Mouse (Mus musculus) liver, postnatal 0 days (tissue): ENCODE measurements around the gene Adprhl1. TPM values are rescaled to one million over a fixed set of nuclear protein-coding genes. Genes with fewer than 3 reads are reported as not detected.

ENCODE experiments used
- ATAC-seq: fragments of 200-750 bp; cut with Nextera tagmentation; 2 replicates; pipeline ENCODE4 v1.8.0; 2017; ENCODE audit warnings: mild to moderate bottlenecking, moderate library complexity
- DNase-seq: peaks from one replicate; pipeline ENCODE4 v3.0.0-alpha.2; 2016
- H3K27ac ChIP-seq: fragments of 300-500 bp; sonication (generic); 2 replicates; pipeline ENCODE4 v1.5.1; 2014; ENCODE audit warnings: antibody characterized with exemption, moderate library complexity, mild to moderate bottlenecking, low read depth
- H3K27me3 ChIP-seq: fragments of 300-500 bp; sonication (generic); 2 replicates; pipeline ENCODE4 v1.6.1; 2014; ENCODE audit warnings: low read length, control low read depth, mixed read lengths; ENCODE audit not compliant: insufficient read depth
- H3K36me3 ChIP-seq: fragments of 300-500 bp; sonication (generic); replicated peaks from 2 replicates; pipeline ENCODE4 v1.6.1; 2014; ENCODE audit warnings: mild to moderate bottlenecking, control low read depth, low read length, moderate library complexity, mixed read lengths; ENCODE audit not compliant: insufficient read depth
- H3K4me1 ChIP-seq: fragments of 300-500 bp; sonication (generic); 2 replicates; pipeline ENCODE4 v1.6.1; 2014; ENCODE audit warnings: antibody characterized with exemption, mild to moderate bottlenecking, control low read depth; ENCODE audit not compliant: insufficient read depth
- H3K4me2 ChIP-seq: fragments of 300-500 bp; sonication (generic); 2 replicates; pipeline ENCODE4 v1.6.1; 2014; ENCODE audit warnings: low read depth, mild to moderate bottlenecking, low read length, moderate library complexity, mixed read lengths
- H3K4me3 ChIP-seq: fragments of 300-500 bp; sonication (generic); 2 replicates; pipeline ENCODE4 v1.5.1; 2014; ENCODE audit warnings: low read depth, low read length
- H3K9ac ChIP-seq: fragments of 300-500 bp; sonication (generic); replicated peaks from 2 replicates; pipeline ENCODE4 v1.6.1; 2014; ENCODE audit warnings: mild to moderate bottlenecking, moderate library complexity
- H3K9me3 ChIP-seq: fragments of 300-500 bp; sonication (generic); 2 replicates; pipeline ENCODE4 v1.6.1; 2016; ENCODE audit warnings: mild to moderate bottlenecking, control low read depth, low read length, mixed read lengths
- CTCF ChIP-seq: sonication (generic); IDR thresholded peaks from 2 replicates; pipeline ENCODE4 v1.5.1; 2016; ENCODE audit warnings: antibody characterized with exemption, low read depth
- EP300 ChIP-seq: IDR thresholded peaks from 2 replicates; pipeline ENCODE4 v1.6.1; 2016; ENCODE audit warnings: antibody characterized with exemption, low read depth, mild to moderate bottlenecking
- WGBS: fragments of 180-500 bp; shearing (Covaris S2); extraction: QIAGEN DNeasy Blood & Tissue Kit; methylation state at CpG from one replicate; pipeline ENCODE4 v1.1.7; 2014; ENCODE audit not compliant: insufficient replicate concordance; 5-methylcytosine and 5-hydroxymethylcytosine counted together
- polyA plus RNA-seq: library from polyadenylated mRNA; unstranded; fragments of >200 nt; fragmentation: Nextera tagmentation; extraction: Ambion mirVana; gene quantifications from 2 replicates; pipeline ENCODE4 v1.2.1, GENCODE M21; 2015

Adprhl1 gene
- polyA plus RNA-seq: 0.45 TPM in 1 of 2 replicates, not detected in the other

- TF ChIP-seq EP300 (no peak), CTCF (peak; percentile 82)
- Histone ChIP-seq H3K27me3 (no peaks in the 10 kb centered on the region), H3K36me3 (peaks cover 17% of the 10 kb centered on the region), H3K4me3 (no peak within 1 kb of the TSS), H3K4me2 (no peak within 1 kb of the TSS), H3K27ac (no peak within 1 kb of the TSS), H3K9me3 (no peaks in the 10 kb centered on the region), H3K4me1 (peaks cover 3% of the 10 kb centered on the region; the same call in 1 of the 2 replicates), H3K9ac (no peak within 1 kb of the TSS)
- DNase-seq: peak; percentile 71
- WGBS: 30% methylated on average over 8 of the region's 8 CpGs
- peak; percentile 70 for ATAC-seq
Measured at GRCm38 (mm10) chr8:13254019-13254418, at the start of gene Adprhl1. Gene Adprhl1, minus strand, starts transcription at chr8:13254162.

DNA sequence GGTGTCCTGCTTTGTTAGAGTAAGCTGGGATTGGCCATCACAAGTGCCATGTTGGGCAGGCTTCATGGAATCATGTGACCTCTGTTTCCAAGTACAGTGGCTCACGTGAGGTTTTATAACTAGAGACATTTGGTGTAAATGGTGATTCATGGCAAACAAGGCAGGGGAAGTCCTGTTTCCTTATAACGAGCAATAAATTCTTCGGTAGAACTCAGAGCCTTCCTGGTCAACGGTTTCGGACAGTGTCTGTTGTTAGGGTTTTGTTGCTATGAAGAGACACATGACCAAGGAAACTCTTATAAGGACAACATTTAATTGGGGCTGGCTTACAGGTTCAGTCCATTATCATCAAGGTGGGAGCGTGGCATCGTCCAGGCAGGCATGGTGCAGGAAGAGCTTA, 47.1 kb upstream of the Adprhl1 start:
- Histone ChIP-seq H3K27ac (no peak overlapping the region), H3K9me3 (no peaks in the 10 kb centered on the region), H3K4me2 (no peak overlapping the region), H3K4me1 (no peaks in the 10 kb centered on the region), H3K27me3 (no peaks in the 10 kb centered on the region), H3K9ac (no peak overlapping the region), H3K4me3 (no peak overlapping the region), H3K36me3 (peaks cover 22% of the 10 kb centered on the region)
- no peak for TF ChIP-seq EP300
- TF ChIP-seq CTCF: no peak
- DNase-seq (no peak), ATAC-seq (no peak)
- WGBS: 86% methylated on average over 7 of the region's 7 CpGs

DNA sequence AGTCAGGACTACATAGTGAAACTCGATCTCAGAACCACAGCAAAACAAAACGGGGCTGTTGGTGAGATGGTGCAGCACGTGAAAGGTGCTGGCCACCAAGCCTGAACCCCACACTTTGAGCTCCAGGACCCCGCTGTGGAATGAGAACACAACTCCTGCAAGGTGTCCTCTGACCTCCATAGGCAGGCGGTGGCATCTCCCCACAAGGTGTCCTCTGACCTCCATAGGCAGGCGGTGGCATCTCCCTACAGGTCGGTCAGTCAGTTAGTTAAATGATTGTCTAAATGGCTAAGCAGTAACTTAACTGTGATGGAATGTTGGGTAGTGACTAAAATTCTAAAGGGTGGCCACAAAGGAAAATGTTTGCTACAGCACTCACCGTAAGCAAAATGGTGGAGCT, 45.6 kb upstream of the Adprhl1 start:
- no peak overlapping the region for H3K27ac ChIP-seq
- no peak for TF ChIP-seq EP300
- no peak for TF ChIP-seq CTCF
- no peaks in the 10 kb centered on the region for H3K9me3 ChIP-seq
- H3K4me2 ChIP-seq: no peak overlapping the region
- H3K9ac ChIP-seq: no peak overlapping the region
- H3K4me1 ChIP-seq: no peaks in the 10 kb centered on the region
- H3K4me3 ChIP-seq: no peak overlapping the region
- 89% methylated on average over 8 of the region's 8 CpGs for WGBS
- DNase-seq: no peak
- H3K27me3 ChIP-seq: no peaks in the 10 kb centered on the region
- no peak for ATAC-seq
- peaks cover 36% of the 10 kb centered on the region for H3K36me3 ChIP-seq

GRCm38 (mm10) chr8:13293677-13294470, 39.9 kb upstream of the Adprhl1 start:
- no peak overlapping the region for H3K27ac ChIP-seq
- TF ChIP-seq CTCF (no peak), EP300 (no peak)
- no peak for ATAC-seq
- peaks cover 1% of the 10 kb centered on the region; the same call in 1 of the 2 replicates for H3K4me1 ChIP-seq
- no peak overlapping the region for H3K9ac ChIP-seq
- no peak for DNase-seq
- H3K4me2 ChIP-seq: no peak overlapping the region
- WGBS: 82% methylated on average over 9 of the region's 9 CpGs
- H3K4me3 ChIP-seq: no peak overlapping the region
- no peaks in the 10 kb centered on the region for H3K27me3 ChIP-seq
- peaks cover 31% of the 10 kb centered on the region for H3K36me3 ChIP-seq
- no peaks in the 10 kb centered on the region for H3K9me3 ChIP-seq

DNA sequence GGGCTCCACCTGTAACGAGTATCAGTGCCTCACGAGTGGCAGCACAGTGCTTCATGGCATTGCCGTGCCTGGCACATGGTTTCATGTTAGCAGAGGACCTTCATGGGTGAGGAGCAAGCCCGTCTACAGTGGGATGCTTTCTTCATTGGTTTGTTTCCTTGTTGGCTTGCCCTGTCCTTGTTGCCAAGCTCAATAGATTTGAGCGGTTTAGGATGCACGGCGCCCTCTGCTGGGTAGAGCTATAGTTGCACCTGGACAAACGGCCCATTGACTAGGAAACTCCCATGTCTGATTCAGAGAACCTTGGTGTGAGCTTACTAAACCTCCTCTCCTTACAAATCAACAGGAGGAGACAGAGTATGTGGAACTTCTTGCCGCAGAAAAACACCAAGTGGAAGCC, 38.4 kb upstream of the Adprhl1 start:
- Histone ChIP-seq H3K36me3 (peaks cover 29% of the 10 kb centered on the region), H3K9ac (no peak overlapping the region), H3K4me1 (peaks cover 7% of the 10 kb centered on the region; the same call in 1 of the 2 replicates), H3K27ac (no peak overlapping the region), H3K27me3 (no peaks in the 10 kb centered on the region), H3K4me3 (no peak overlapping the region), H3K4me2 (no peak overlapping the region), H3K9me3 (no peaks in the 10 kb centered on the region)
- ATAC-seq: no peak
- peak; percentile 86 for DNase-seq
- 27% methylated on average over 9 of the region's 9 CpGs for WGBS
- no peak for TF ChIP-seq EP300
- TF ChIP-seq CTCF: peak; percentile 95

DNA sequence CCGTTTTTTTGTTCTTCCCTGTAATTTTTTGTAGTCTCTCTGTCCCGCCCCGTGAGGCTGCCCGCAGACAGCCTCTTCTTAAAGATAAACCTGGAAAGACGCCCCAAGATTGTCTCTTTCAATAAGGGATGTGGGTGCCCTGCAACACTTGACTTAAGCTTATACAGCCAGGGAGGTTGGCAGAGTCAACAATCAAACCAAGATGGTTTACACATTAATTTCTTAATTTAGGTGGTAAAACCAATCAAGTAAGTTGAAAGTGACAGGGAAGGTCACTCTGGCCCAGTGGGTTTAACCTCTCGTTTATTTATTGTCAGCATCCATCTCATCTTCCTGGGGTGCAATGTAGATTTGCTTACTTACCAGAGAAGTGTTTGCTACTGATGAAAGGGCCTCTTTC, 34.7 kb upstream of the Adprhl1 start:
- 3% methylated on average over 6 of the region's 6 CpGs for WGBS
- ATAC-seq (no peak), DNase-seq (no peak)
- Histone ChIP-seq H3K36me3 (no peaks in the 10 kb centered on the region; the same call in 1 of the 2 replicates), H3K4me3 (peak overlapping the region; percentile 79), H3K4me1 (peaks cover 17% of the 10 kb centered on the region), H3K4me2 (peak overlapping the region; percentile 92), H3K27me3 (no peaks in the 10 kb centered on the region), H3K9ac (peak overlapping the region; percentile 75), H3K9me3 (no peaks in the 10 kb centered on the region), H3K27ac (no peak overlapping the region)
- TF ChIP-seq EP300: no peak
- TF ChIP-seq CTCF: no peak
